Mouse (Mus musculus): ENCODE results near the gene Alkbh6. TPM values are rescaled to one million over a fixed set of nuclear protein-coding genes. Genes with fewer than 3 reads are reported as not detected.

Alkbh6 gene
- polyA plus RNA-seq, 1 experiment from 2014 or later = 56.8 TPM

GRCm38 (mm10) chr7:30281522-30281921 is 27.0 kb upstream of the Alkbh6 start:
- H3K27ac ChIP-seq (ENCODE audit: poor library complexity, severe bottlenecking) = no peak overlapping the region
- 0 out of 2 replicates have a peak overlapping the region, but pooled peaks have one; percentile 84 for H3K4me2 ChIP-seq
- 72% methylated on average over 4 of the region's 4 CpGs for WGBS
- H3K9me3 ChIP-seq (replicated peaks) = no peaks in the 10 kb centered on the region
- no peak for ATAC-seq (ENCODE audit: insufficient number of reproducible peaks, low FRiP score)
- no peak overlapping the region for H3K9ac ChIP-seq
- peaks cover 10% of the 10 kb centered on the region for H3K4me1 ChIP-seq (replicated peaks)
- H3K36me3 ChIP-seq = no peaks in the 10 kb centered on the region
- H3K4me3 ChIP-seq = no peak overlapping the region
- no peaks in the 10 kb centered on the region for H3K27me3 ChIP-seq (replicated peaks)

- Histone ChIP-seq H3K27me3 (replicated peaks) (no peaks in the 10 kb centered on the region), H3K4me1 (replicated peaks) (peaks cover 10% of the 10 kb centered on the region), H3K4me2 (no peak overlapping the region), H3K36me3 (no peaks in the 10 kb centered on the region), H3K9me3 (replicated peaks) (no peaks in the 10 kb centered on the region), H3K9ac (0 out of 2 replicates have a peak overlapping the region, but pooled peaks have one; percentile 32), H3K4me3 (no peak overlapping the region), H3K27ac (ENCODE audit: poor library complexity, severe bottlenecking) (no peak overlapping the region)
- no peak for ATAC-seq (ENCODE audit: insufficient number of reproducible peaks, low FRiP score)
- 63% methylated on average over 7 of the region's 7 CpGs for WGBS
These were observed 25.8 kb upstream of the Alkbh6 start for GRCm38 (mm10) chr7:30282740-30283139.

DNA sequence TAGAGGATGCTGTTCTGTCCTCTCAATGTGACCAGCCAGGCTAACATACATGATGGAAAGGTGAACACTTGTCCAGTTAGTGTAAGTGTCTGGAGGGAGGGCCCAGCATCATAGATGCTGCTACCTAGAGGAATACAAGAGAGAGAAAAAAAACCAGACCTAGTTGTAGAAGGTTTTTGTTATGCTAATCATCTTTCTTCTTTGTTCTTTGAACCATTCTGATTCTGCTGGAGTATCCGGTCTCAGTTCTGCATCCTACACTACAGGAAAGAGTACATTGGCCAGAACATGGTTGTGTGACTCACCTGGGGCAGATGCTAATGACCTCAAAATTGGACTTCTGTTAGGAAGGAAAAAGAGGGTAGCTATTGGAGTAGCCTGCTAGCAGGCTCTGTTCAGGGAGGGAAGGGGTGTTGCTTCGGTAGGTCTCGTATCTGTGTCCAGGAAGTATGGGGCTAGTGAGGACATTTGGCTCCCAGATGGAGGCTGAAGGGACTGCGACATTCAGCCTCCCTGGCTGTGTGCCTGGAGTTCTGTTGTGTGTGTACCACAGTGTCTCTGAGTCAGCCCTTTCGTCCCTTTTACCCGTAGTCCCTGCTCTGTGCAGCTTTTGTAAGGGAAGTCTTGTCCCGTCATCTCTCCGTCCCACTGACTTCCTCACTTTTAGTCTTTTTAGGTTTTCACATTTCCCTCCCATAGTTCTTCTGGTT is 21.7 kb upstream of the Alkbh6 start:
- Histone ChIP-seq H3K4me2 (no peak overlapping the region), H3K27me3 (replicated peaks) (peaks cover 5% of the 10 kb centered on the region; the same call in 1 of the 2 replicates), H3K4me3 (no peak overlapping the region), H3K36me3 (no peaks in the 10 kb centered on the region), H3K27ac (ENCODE audit: poor library complexity, severe bottlenecking) (no peak overlapping the region), H3K9me3 (replicated peaks) (no peaks in the 10 kb centered on the region), H3K9ac (no peak overlapping the region), H3K4me1 (replicated peaks) (peaks cover 5% of the 10 kb centered on the region)
- 56% methylated on average over 8 of the region's 8 CpGs for WGBS
- ATAC-seq (ENCODE audit: insufficient number of reproducible peaks, low FRiP score) = no peak

DNA sequence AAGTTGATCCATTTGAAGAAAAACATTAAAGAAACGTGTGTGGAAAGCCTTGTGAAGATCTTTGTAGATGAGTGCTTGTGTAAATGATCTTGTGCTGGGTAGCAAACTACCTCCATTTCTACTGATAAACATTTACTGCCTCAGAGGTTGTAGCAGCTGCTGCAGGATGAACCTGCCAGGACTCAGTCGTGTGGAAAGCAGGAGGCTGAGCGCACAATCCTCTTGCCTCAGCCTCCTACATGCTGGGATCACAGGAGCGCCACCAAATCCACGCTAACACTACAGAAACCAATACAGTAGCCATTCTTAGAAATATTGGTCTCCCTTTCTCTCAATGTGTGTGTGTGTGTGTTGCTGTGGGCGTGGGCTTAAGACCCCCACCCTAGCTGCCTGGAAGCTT is 20.5 kb upstream of the Alkbh6 start:
- Histone ChIP-seq H3K9ac (no peak overlapping the region), H3K4me1 (replicated peaks) (peaks cover 8% of the 10 kb centered on the region), H3K36me3 (no peaks in the 10 kb centered on the region), H3K27me3 (replicated peaks) (peaks cover 5% of the 10 kb centered on the region; the same call in 1 of the 2 replicates), H3K4me2 (no peak overlapping the region), H3K4me3 (no peak overlapping the region), H3K27ac (ENCODE audit: poor library complexity, severe bottlenecking) (no peak overlapping the region), H3K9me3 (replicated peaks) (no peaks in the 10 kb centered on the region)
- no peak for ATAC-seq (ENCODE audit: insufficient number of reproducible peaks, low FRiP score)
- WGBS = 58% methylated on average over 6 of the region's 6 CpGs

GRCm38 (mm10) chr7:30289071-30289713 is 19.3 kb upstream of the Alkbh6 start:
- Histone ChIP-seq H3K36me3 (no peaks in the 10 kb centered on the region), H3K9ac (no peak overlapping the region), H3K4me1 (replicated peaks) (peaks cover 13% of the 10 kb centered on the region; the same call in 1 of the 2 replicates), H3K9me3 (replicated peaks) (no peaks in the 10 kb centered on the region), H3K27me3 (replicated peaks) (peaks cover 5% of the 10 kb centered on the region; the same call in 1 of the 2 replicates), H3K4me3 (no peak overlapping the region), H3K27ac (ENCODE audit: poor library complexity, severe bottlenecking) (no peak overlapping the region), H3K4me2 (no peak overlapping the region)
- ATAC-seq (ENCODE audit: insufficient number of reproducible peaks, low FRiP score) = no peak
- WGBS = 56% methylated on average over 7 of the region's 7 CpGs

DNA sequence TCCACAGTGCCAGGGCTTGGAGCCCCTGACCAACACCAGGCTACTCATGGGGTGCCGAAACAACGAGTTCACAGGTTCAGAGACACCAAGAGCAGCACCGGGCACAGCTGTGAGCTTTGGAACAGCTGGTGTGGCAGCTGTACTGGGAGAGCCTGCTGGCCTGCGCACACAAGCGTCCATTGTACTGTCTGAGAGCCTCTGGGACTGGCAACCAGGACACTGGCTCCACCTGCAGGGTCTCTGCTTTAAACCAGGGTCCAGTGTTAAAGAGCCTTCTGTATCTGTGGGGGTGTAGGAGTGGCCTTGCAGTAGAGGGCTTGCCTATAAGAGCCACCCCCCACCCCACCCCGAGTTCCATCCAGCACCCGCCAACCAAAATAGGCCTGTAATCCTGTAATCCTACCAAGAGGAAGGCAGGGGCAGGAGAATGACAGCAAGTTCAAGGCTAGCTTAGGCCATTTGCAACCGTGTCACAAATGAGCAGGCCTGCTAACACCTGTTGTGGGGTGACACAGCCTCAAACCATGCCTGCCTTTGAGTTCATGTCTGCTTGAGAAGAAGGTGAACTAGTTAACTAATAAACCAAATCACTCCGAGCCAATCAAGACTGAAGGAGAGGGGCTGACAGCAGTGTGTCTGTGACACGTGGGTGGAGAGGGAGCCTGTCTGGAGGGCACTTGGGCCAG is 18.7 kb upstream of the Alkbh6 start:
- 53% methylated on average over 10 of the region's 10 CpGs for WGBS
- H3K4me1 ChIP-seq (replicated peaks) = peaks cover 13% of the 10 kb centered on the region; the same call in 1 of the 2 replicates
- no peak overlapping the region for H3K4me2 ChIP-seq
- ATAC-seq (ENCODE audit: insufficient number of reproducible peaks, low FRiP score) = 0 out of 2 replicates have a peak, but pooled peaks have one; percentile 40
- H3K27ac ChIP-seq (ENCODE audit: poor library complexity, severe bottlenecking) = no peak overlapping the region
- H3K4me3 ChIP-seq = no peak overlapping the region
- no peaks in the 10 kb centered on the region for H3K36me3 ChIP-seq
- no peak overlapping the region for H3K9ac ChIP-seq
- no peaks in the 10 kb centered on the region for H3K9me3 ChIP-seq (replicated peaks)
- peaks cover 5% of the 10 kb centered on the region; the same call in 1 of the 2 replicates for H3K27me3 ChIP-seq (replicated peaks)

GRCm38 (mm10) chr7:30291215-30292131 is 17.0 kb upstream of the Alkbh6 start, which contains the start of gene Clip3:
TSS of gene Clip3 (plus strand) at chr7:30291728.
- peak within 1 kb of the TSS; percentile 59 for H3K4me3 ChIP-seq
- peak within 1 kb of the TSS; percentile 62 for H3K9ac ChIP-seq
- H3K27ac ChIP-seq (ENCODE audit: poor library complexity, severe bottlenecking) = no peak within 1 kb of the TSS
- H3K36me3 ChIP-seq = peaks cover 4% of the 10 kb centered on the region; the same call in 1 of the 2 replicates
- WGBS = 7% methylated on average over 35 of the region's 35 CpGs
- peak; percentile 30; the same call in 1 of the 2 replicates for ATAC-seq (ENCODE audit: insufficient number of reproducible peaks, low FRiP score)
- peaks cover 5% of the 10 kb centered on the region; the same call in 1 of the 2 replicates for H3K27me3 ChIP-seq (replicated peaks)
- peaks cover 13% of the 10 kb centered on the region; the same call in 1 of the 2 replicates for H3K4me1 ChIP-seq (replicated peaks)
- peak within 1 kb of the TSS; percentile 66 for H3K4me2 ChIP-seq
- H3K9me3 ChIP-seq (replicated peaks) = no peaks in the 10 kb centered on the region

DNA sequence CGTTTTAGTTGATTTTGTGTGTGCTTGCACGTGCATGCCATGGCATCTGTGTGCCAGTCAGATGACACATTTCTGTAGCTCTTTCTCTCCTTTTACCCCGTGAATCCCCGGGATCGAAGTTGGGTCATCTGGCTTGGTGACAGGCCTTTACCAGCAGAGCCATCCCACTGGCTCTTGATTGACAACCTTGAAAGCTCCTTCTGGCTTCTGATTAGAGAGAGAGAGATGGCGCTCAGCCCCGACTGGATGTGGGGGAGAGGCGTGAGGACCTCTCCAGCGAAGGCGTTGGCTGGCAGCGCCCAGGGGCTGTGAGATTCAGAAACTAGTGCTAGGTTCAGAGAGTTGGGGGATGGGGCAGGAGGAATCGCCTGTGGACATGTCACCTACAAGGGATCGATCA is 14.7 kb upstream of the Alkbh6 start:
- Histone ChIP-seq H3K36me3 (peaks cover 19% of the 10 kb centered on the region), H3K4me1 (replicated peaks) (peaks cover 13% of the 10 kb centered on the region; the same call in 1 of the 2 replicates), H3K4me3 (no peak overlapping the region), H3K9me3 (replicated peaks) (no peaks in the 10 kb centered on the region), H3K27me3 (replicated peaks) (peaks cover 5% of the 10 kb centered on the region; the same call in 1 of the 2 replicates), H3K9ac (no peak overlapping the region), H3K4me2 (no peak overlapping the region), H3K27ac (ENCODE audit: poor library complexity, severe bottlenecking) (no peak overlapping the region)
- WGBS = 54% methylated on average over 13 of the region's 13 CpGs
- no peak for ATAC-seq (ENCODE audit: insufficient number of reproducible peaks, low FRiP score)

- H3K27ac ChIP-seq (ENCODE audit: poor library complexity, severe bottlenecking) = no peak overlapping the region
- no peak for ATAC-seq (ENCODE audit: insufficient number of reproducible peaks, low FRiP score)
- 81% methylated on average over 5 of the region's 5 CpGs for WGBS
These were observed 14.2 kb upstream of the Alkbh6 start for GRCm38 (mm10) chr7:30294296-30294695.

GRCm38 (mm10) chr7:30295103-30295502 is 13.4 kb upstream of the Alkbh6 start:
- peaks cover 13% of the 10 kb centered on the region; the same call in 1 of the 2 replicates for H3K4me1 ChIP-seq (replicated peaks)
- H3K4me3 ChIP-seq = no peak overlapping the region
- WGBS = 36% methylated on average over 10 of the region's 10 CpGs
- peaks cover 25% of the 10 kb centered on the region for H3K36me3 ChIP-seq
- no peaks in the 10 kb centered on the region for H3K27me3 ChIP-seq (replicated peaks)
- H3K27ac ChIP-seq (ENCODE audit: poor library complexity, severe bottlenecking) = no peak overlapping the region
- no peak overlapping the region for H3K4me2 ChIP-seq
- H3K9ac ChIP-seq = no peak overlapping the region
- no peak for ATAC-seq (ENCODE audit: insufficient number of reproducible peaks, low FRiP score)
- H3K9me3 ChIP-seq (replicated peaks) = no peaks in the 10 kb centered on the region

More at GRCm38 (mm10) chr7:30294296-30294695, 14.2 kb upstream of the Alkbh6 start:
- peaks cover 24% of the 10 kb centered on the region for H3K36me3 ChIP-seq
- H3K9me3 ChIP-seq (replicated peaks) = no peaks in the 10 kb centered on the region
- no peak overlapping the region for H3K9ac ChIP-seq
- no peak overlapping the region for H3K4me2 ChIP-seq
- H3K4me3 ChIP-seq = no peak overlapping the region
- H3K4me1 ChIP-seq (replicated peaks) = peaks cover 13% of the 10 kb centered on the region; the same call in 1 of the 2 replicates
- H3K27me3 ChIP-seq (replicated peaks) = peaks cover 1% of the 10 kb centered on the region; the same call in 1 of the 2 replicates
